Mouse (Mus musculus): ENCODE data around the gene Olfr774.

- TF ChIP-seq CTCF (IDR thresholded peaks at IDR 0.05) = no peak
- TF ChIP-seq EP300 (IDR thresholded peaks at IDR 0.05) = no peak
Measured at GRCm38 (mm10) chr10:129271081-129271535, 35.1 kb downstream of the Olfr774 start, which contains the start of gene Olfr777.

All from lung, postnatal 0 days (tissue).